Mouse (Mus musculus) limb, embryonic 15.5 days (tissue): ENCODE measurements around the gene Efcc1. TPM values are rescaled to one million over a fixed set of nuclear protein-coding genes. Genes with fewer than 3 reads are reported as not detected.

Source experiments
- ATAC-seq: fragments of 200-750 bp; cut with Nextera tagmentation; 2 replicates; pipeline ENCODE4 v1.8.0; 2017; ENCODE audit warnings: low read depth, moderate TSS enrichment; ENCODE audit not compliant: insufficient number of reproducible peaks, low FRiP score, low TSS enrichment
- H3K27ac ChIP-seq: fragments of 300-500 bp; sonication (generic); 2 replicates; pipeline ENCODE4 v1.5.1; 2015; ENCODE audit warnings: moderate library complexity, mild to moderate bottlenecking, inconsistent platforms
- H3K27me3 ChIP-seq: fragments of 300-500 bp; sonication (generic); 2 replicates; pipeline ENCODE4 v1.6.1; 2015; ENCODE audit warnings: inconsistent platforms
- H3K36me3 ChIP-seq: fragments of 300-500 bp; sonication (generic); 2 replicates; pipeline ENCODE4 v1.6.1; 2015; ENCODE audit warnings: inconsistent platforms
- H3K4me1 ChIP-seq: fragments of 300-500 bp; sonication (generic); 2 replicates; pipeline ENCODE4 v1.6.1; 2015; ENCODE audit warnings: inconsistent platforms
- H3K4me2 ChIP-seq: fragments of 300-500 bp; sonication (generic); 2 replicates; pipeline ENCODE4 v1.6.1; 2015; ENCODE audit warnings: mild to moderate bottlenecking, inconsistent platforms
- H3K4me3 ChIP-seq: fragments of 300-500 bp; sonication (generic); 2 replicates; pipeline ENCODE4 v1.5.1; 2015; ENCODE audit warnings: mild to moderate bottlenecking, inconsistent platforms
- H3K9ac ChIP-seq: fragments of 300-500 bp; sonication (generic); 2 replicates; pipeline ENCODE4 v1.6.1; 2015; ENCODE audit warnings: inconsistent platforms
- H3K9me3 ChIP-seq: fragments of 300-500 bp; sonication (generic); 2 replicates; pipeline ENCODE4 v1.6.1; 2016; ENCODE audit warnings: inconsistent platforms
- WGBS: fragments of 180-500 bp; shearing (Covaris S2); methylation state at CpG from one replicate; pipeline ENCODE4 v1.1.7; 2015; 5-methylcytosine and 5-hydroxymethylcytosine counted together
- polyA plus RNA-seq: library from polyadenylated mRNA; unstranded; fragments of >200 nt; fragmentation: Nextera tagmentation; extraction: Ambion mirVana; gene quantifications from 2 replicates; pipeline ENCODE4 v1.2.1, GENCODE M21; 2015

Efcc1 gene
- polyA plus RNA-seq, 1 experiment from 2014 or later: 0.97 TPM

DNA sequence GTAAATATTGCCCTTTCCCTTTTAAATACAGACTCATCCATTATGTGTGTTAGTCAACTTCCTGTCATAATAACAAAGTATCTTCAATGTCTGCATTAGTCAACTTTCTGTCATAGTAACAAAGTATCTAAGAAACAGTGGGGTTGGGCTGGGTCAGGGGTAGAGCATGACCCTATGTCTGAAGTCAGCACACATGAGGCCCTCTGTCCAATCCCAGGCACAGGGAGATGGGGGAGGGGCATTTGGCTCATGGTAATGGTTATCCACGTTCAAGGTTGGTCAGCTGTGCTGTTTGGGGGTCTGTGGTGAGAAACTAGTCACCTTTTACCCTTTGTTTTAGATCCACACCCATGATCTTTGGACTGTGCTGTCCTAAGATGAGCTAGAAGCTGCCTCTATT lies 14.6 kb downstream of the Efcc1 start:
- ATAC-seq: no peak
- WGBS: 41% methylated on average over 1 of the region's 1 CpGs
- Histone ChIP-seq H3K27me3 (no peaks in the 10 kb centered on the region), H3K9ac (no peak overlapping the region), H3K4me1 (peaks cover 5% of the 10 kb centered on the region), H3K4me2 (no peak overlapping the region), H3K9me3 (no peaks in the 10 kb centered on the region), H3K27ac (no peak overlapping the region), H3K4me3 (no peak overlapping the region), H3K36me3 (no peaks in the 10 kb centered on the region)

- Histone ChIP-seq H3K36me3 (no peaks in the 10 kb centered on the region), H3K27me3 (no peaks in the 10 kb centered on the region), H3K4me1 (peaks cover 5% of the 10 kb centered on the region), H3K9ac (no peak overlapping the region), H3K4me2 (no peak overlapping the region), H3K4me3 (no peak overlapping the region), H3K9me3 (no peaks in the 10 kb centered on the region), H3K27ac (no peak overlapping the region)
- ATAC-seq: no peak
- 53% methylated on average over 3 of the region's 3 CpGs for WGBS
Measured at GRCm38 (mm10) chr6:87746059-87746458, 15.4 kb downstream of the Efcc1 start.

DNA sequence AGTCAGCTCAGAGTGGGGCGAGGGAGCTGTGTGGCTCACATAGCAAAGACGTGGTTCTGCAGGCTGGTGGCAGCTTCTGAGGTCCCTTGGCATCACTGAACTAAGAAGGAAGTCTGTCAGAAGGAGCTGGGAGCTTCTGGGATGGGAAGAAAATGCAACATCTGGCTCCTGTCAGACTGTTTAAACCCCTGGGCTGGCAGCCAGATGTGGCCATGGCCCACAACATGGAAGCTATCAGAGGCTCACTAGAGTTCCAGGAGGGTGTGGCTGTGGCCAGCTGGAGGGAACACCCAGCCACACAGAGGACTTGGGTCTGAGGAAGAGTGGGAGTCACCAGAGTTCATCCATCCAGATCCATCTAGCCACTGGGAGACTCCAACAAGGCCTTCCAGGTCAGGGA lies 16.2 kb downstream of the Efcc1 start:
- peaks cover 5% of the 10 kb centered on the region for H3K4me1 ChIP-seq
- no peak overlapping the region for H3K4me2 ChIP-seq
- no peak overlapping the region for H3K9ac ChIP-seq
- no peak; the same call in 1 of the 2 replicates for ATAC-seq
- H3K9me3 ChIP-seq: no peaks in the 10 kb centered on the region
- 0 out of 2 replicates have a peak overlapping the region, but pooled peaks have one; percentile 22 for H3K27ac ChIP-seq
- 57% methylated on average over 2 of the region's 2 CpGs for whole genome bisulfite sequencing
- no peaks in the 10 kb centered on the region for H3K27me3 ChIP-seq
- no peak overlapping the region for H3K4me3 ChIP-seq
- no peaks in the 10 kb centered on the region for H3K36me3 ChIP-seq

DNA sequence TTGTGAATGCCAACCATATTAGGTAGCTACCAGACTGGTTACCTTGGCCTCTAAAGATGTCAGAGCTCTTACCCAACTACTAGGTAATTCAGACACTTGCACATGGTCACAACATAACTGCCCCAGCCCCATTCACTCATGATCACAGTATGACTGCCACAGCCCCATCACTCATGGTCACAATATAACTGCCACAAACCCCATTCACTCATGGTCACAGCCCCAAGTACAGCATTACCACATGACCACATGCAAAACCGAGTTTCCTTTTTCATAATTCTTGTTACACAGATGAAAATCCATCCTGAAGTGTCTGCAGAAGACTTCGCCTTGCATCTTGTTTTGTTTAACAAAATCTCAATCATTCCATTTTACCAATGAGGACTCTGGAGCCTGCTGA lies 17.4 kb downstream of the Efcc1 start:
- ATAC-seq: no peak
- H3K9me3 ChIP-seq: no peaks in the 10 kb centered on the region

DNA sequence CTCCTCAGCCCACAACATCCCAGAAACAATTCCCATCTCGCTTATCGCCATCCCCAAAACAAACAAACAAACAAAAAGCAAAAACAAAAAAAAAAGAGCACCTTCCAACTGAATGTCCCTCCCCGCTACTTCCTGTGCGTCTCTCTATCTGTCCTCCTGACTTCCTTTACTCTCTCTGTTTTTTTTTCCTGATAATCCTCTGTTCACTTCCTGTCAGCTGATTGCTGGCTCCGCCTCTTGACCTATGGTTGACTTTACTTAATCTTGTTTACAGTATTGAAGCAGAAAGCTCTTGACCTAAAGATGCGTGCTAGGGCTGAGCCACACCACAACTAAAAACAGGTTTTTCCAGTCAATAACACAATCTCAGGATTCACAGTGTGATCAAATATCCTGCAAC lies 17.9 kb downstream of the Efcc1 start:
- H3K36me3 ChIP-seq: no peaks in the 10 kb centered on the region
- peaks cover 5% of the 10 kb centered on the region for H3K4me1 ChIP-seq
- H3K9me3 ChIP-seq: no peaks in the 10 kb centered on the region
- H3K4me2 ChIP-seq: no peak overlapping the region
- WGBS: 84% methylated on average over 6 of the region's 6 CpGs
- H3K27me3 ChIP-seq: no peaks in the 10 kb centered on the region
- H3K4me3 ChIP-seq: no peak overlapping the region
- ATAC-seq: no peak
- no peak overlapping the region for H3K9ac ChIP-seq
- no peak overlapping the region for H3K27ac ChIP-seq

More for the DNA sequence above, 17.4 kb downstream of the Efcc1 start:
- Histone ChIP-seq H3K36me3 (no peaks in the 10 kb centered on the region), H3K4me2 (no peak overlapping the region), H3K27me3 (no peaks in the 10 kb centered on the region), H3K4me3 (no peak overlapping the region), H3K9ac (no peak overlapping the region), H3K27ac (no peak overlapping the region), H3K4me1 (peaks cover 5% of the 10 kb centered on the region)
- 87% methylated on average over 2 of the region's 2 CpGs for WGBS

GRCm38 (mm10) chr6:87750184-87750910 lies 19.7 kb downstream of the Efcc1 start:
- Histone ChIP-seq H3K9me3 (no peaks in the 10 kb centered on the region), H3K4me2 (no peak overlapping the region), H3K27me3 (no peaks in the 10 kb centered on the region), H3K27ac (no peak overlapping the region), H3K36me3 (no peaks in the 10 kb centered on the region), H3K4me1 (peaks cover 5% of the 10 kb centered on the region), H3K4me3 (no peak overlapping the region), H3K9ac (no peak overlapping the region)
- ATAC-seq: no peak
- 82% methylated on average over 8 of the region's 8 CpGs for WGBS

DNA sequence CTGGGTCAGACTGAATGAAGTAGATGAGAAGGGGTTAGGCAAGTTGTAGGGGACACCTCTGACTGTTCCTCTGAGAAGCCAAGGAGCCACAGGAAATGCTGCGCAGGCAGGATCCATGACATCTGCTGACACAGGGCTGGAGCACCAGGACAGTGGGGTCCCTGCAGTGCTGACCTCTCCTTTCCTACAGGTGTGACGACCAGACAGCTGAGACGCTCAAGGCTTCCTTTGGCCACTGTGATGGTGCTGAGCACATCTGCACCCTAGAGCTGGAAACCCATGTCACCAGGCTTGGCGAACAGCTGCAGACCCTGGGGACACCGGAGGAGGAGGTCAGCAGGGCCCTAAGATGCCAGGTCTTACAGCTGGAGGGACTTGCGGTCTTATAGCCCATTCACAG lies 20.9 kb downstream of the Efcc1 start:
- Histone ChIP-seq H3K9ac (no peak overlapping the region), H3K4me3 (no peak overlapping the region), H3K4me1 (peaks cover 5% of the 10 kb centered on the region), H3K9me3 (no peaks in the 10 kb centered on the region), H3K27me3 (no peaks in the 10 kb centered on the region), H3K4me2 (no peak overlapping the region), H3K36me3 (no peaks in the 10 kb centered on the region), H3K27ac (no peak overlapping the region)
- ATAC-seq: no peak
- 77% methylated on average over 6 of the region's 6 CpGs for WGBS

DNA sequence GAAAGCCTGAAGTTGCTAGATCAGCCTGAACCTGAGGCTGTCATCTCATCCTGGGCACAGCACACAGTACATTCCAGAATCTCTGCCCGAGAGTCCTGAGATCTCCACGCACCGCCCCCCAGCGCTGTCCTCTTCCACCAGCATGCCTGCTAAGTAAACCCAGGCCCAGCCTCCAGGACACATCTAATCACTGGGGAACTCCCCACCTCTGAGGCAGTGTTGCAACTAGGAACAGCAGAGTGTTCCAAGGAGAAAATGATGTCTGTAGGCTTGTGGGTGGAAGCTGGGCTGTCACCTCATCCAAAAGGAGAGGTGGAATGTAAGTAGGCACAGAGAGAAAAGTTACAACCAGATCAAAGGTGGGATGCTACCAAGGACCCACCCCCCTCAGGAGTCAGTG lies 24.5 kb downstream of the Efcc1 start:
- Histone ChIP-seq H3K4me2 (no peak overlapping the region), H3K27me3 (no peaks in the 10 kb centered on the region), H3K9me3 (no peaks in the 10 kb centered on the region), H3K4me3 (no peak overlapping the region), H3K9ac (no peak overlapping the region), H3K4me1 (no peaks in the 10 kb centered on the region), H3K27ac (no peak overlapping the region), H3K36me3 (no peaks in the 10 kb centered on the region)
- ATAC-seq: no peak
- 78% methylated on average over 4 of the region's 4 CpGs for WGBS

GRCm38 (mm10) chr6:87756896-87757295 lies 26.2 kb downstream of the Efcc1 start:
- Histone ChIP-seq H3K9ac (no peak overlapping the region), H3K4me3 (no peak overlapping the region), H3K27ac (no peak overlapping the region), H3K4me1 (no peaks in the 10 kb centered on the region), H3K36me3 (no peaks in the 10 kb centered on the region), H3K4me2 (no peak overlapping the region), H3K27me3 (no peaks in the 10 kb centered on the region), H3K9me3 (no peaks in the 10 kb centered on the region)
- no peak for ATAC-seq
- WGBS: 84% methylated on average over 8 of the region's 8 CpGs

DNA sequence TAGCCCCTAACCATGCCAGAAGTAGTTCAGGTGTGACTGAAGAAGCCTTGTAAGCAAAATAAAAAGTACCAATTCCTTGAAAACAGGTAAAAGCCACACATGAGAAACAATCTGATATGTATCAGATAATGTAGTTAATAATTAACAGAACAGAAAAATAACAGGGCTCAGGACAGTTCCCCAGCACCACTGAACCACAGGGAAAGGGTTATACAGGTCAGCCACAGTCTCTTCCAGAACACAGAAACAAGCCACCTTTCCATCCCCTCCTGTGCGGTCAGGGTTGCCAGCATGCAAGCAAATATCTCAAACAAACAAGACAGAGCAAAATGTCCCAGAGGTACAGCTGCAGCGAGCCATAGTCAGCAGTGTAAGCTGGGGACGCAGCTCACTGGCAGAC lies 28.7 kb downstream of the Efcc1 start:
- no peaks in the 10 kb centered on the region for H3K9me3 ChIP-seq
- no peak overlapping the region for H3K4me2 ChIP-seq
- no peaks in the 10 kb centered on the region for H3K27me3 ChIP-seq
- H3K4me3 ChIP-seq: no peak overlapping the region
- no peak for ATAC-seq
- no peak overlapping the region for H3K27ac ChIP-seq
- 76% methylated on average over 3 of the region's 3 CpGs for WGBS
- no peaks in the 10 kb centered on the region for H3K36me3 ChIP-seq
- H3K4me1 ChIP-seq: no peaks in the 10 kb centered on the region
- no peak overlapping the region for H3K9ac ChIP-seq

GRCm38 (mm10) chr6:87759850-87760249 lies 29.2 kb downstream of the Efcc1 start:
- Histone ChIP-seq H3K27ac (no peak overlapping the region), H3K4me3 (no peak overlapping the region), H3K9ac (no peak overlapping the region), H3K4me1 (no peaks in the 10 kb centered on the region), H3K36me3 (no peaks in the 10 kb centered on the region), H3K4me2 (no peak overlapping the region), H3K27me3 (no peaks in the 10 kb centered on the region), H3K9me3 (no peaks in the 10 kb centered on the region)
- 63% methylated on average over 3 of the region's 3 CpGs for WGBS
- ATAC-seq: no peak

- no peak overlapping the region for H3K27ac ChIP-seq
- H3K9me3 ChIP-seq: no peaks in the 10 kb centered on the region
- no peak overlapping the region for H3K4me3 ChIP-seq
- H3K9ac ChIP-seq: no peak overlapping the region
- H3K4me1 ChIP-seq: no peaks in the 10 kb centered on the region
- no peaks in the 10 kb centered on the region for H3K36me3 ChIP-seq
- no peak for ATAC-seq
- no peak overlapping the region for H3K4me2 ChIP-seq
- H3K27me3 ChIP-seq: no peaks in the 10 kb centered on the region
- WGBS: 79% methylated on average over 5 of the region's 5 CpGs
Measured at GRCm38 (mm10) chr6:87762161-87762560, 31.5 kb downstream of the Efcc1 start.
